Mouse (Mus musculus) liver, adult 2 months (tissue): Measurements from ENCODE around the gene Mfng.

ENCODE experiments used
- CTCF ChIP-seq: fragments of 200-500 bp; IDR thresholded peaks from 2 replicates; pipeline ENCODE4 v1.5.1; 2011; ENCODE audit warnings: low read depth, low read length, control low read depth
- POLR2A ChIP-seq: fragments of 200-500 bp; IDR thresholded peaks from 2 replicates; pipeline ENCODE4 v1.6.1; 2011; ENCODE audit warnings: low read length, control low read depth; ENCODE audit not compliant: insufficient read depth; ENCODE audit errors: extremely low read depth

GRCm38 (mm10) chr15:78718290-78719250, 54.7 kb downstream of the Mfng start, which contains the start of gene Elfn2:
- TF ChIP-seq CTCF (no peak), POLR2A (no peak)
